Mouse (Mus musculus): ENCODE results near the gene Nkx2-4. TPM values are rescaled to one million over a fixed set of nuclear protein-coding genes. Genes with fewer than 3 reads are reported as not detected.

The Nkx2-4 gene
- total RNA-seq, 1 experiment from 2014 or later: not detected

Other genes starting within 250 kb of the Nkx2-4 start
- gene Kiz, start 229.6 kb downstream of the Nkx2-4 start, total RNA-seq (2017): 39.8 and 43.5 TPM in 2 replicates
- gene Xrn2, start 72.4 kb downstream of the Nkx2-4 start, total RNA-seq (2017): 202 and 227 TPM in 2 replicates
- gene Nkx2-2, start 108.8 kb upstream of the Nkx2-4 start, total RNA-seq (2017): not detected in 2 replicates